Mouse (Mus musculus) heart, postnatal 36 days (tissue): Measurements from ENCODE around the gene Serpina1d. TPM values are rescaled to one million over a fixed set of nuclear protein-coding genes. Genes with fewer than 3 reads are reported as not detected.
"Not testable (repeated sequence)": the region's sequence is repeated elsewhere in the genome, so short reads cannot be mapped to it uniquely, and the experiment has no call there.

Source experiments
- DNase-seq, 2 experiments: peaks; one replicate each; pipeline ENCODE4 v3.0.0; 2021 to 2022
- intact Hi-C: fragments of 180-260 bp; cut with DNase I; formaldehyde crosslinking; loops from one replicate; pipeline ENCODE4 v1.15.1; 2025
- total RNA-seq, 2 experiments: library from RNA; stranded (reverse); gene quantifications; 2 replicates each; pipeline ENCODE4 v1.2.3; 2021

Serpina1d gene
- not detected for total RNA-seq

DNA sequence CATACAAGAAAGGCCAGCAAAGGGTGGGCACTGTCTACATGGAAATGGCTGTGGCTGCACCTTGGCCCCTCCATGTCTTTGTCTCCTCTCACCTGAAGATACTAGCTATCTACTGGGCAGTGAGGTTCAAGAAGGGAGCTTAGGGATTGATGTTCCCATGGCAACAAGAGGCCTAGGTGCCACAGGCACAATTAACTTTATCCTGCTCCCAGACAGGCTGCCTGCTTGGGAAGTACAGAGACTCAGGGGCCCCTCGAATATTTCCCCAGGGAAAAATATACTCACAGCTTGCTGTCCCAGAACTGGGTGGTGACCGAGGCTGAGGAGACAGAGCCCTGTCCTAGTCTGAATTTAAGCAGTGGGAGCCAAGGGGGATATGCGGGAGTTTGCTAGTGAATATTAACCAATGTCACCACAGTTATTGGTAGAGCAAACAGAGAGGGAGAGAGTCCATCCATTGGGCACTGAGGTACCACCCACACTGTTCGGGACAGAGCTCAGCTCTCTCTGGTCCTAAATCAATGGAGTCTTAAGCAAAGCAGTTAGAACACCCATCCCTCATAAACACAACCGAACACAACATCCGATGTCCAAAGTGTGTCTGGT, at the start of gene Serpina1d:
Serpina1d (minus strand) TSS at position 347 of the 606 bp plus-strand sequence.
- intact Hi-C loops, DNase-seq: not testable (repeated sequence)

DNA sequence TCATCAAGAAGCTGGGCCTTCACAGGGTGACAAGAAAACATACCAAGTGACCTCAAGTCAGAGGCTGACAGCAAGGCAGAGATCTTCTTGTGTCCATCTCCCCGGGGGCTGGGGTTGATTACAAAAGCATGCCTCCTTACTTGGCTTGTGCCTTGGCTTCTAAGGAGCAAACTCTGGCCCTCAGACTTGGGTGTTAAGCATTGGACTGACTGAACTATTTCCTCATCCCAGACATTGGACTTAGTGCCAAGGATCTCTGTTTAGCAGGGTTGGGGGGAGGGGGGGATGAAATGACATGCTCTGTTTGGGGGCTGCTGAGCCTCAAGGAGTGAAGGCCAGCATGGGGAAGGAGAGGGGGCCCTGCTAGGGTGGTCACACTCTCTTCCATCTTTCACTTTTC, 2.8 kb downstream of the Serpina1d start:
- DNase-seq = not testable (repeated sequence)

DNA sequence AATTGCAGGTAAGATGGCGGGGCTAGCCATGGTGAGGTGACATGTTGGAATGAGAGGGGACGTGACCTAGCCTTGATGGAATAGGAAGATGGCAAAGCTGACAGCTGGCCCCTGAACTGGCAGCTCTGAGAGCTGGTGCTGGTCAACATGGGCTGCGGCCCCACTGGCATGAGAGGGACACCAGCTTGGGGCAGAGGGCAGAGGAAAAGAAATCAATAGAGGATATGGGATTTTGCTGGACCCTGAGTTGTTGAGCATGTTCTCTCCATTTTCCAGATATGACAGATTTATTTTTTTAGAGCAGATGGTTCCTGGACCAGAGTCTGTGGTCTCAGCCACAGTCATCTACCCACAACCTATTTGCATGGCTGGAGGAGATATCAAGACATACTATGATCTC, 10.3 kb downstream of the Serpina1d start:
- intact Hi-C loops, DNase-seq: not testable (repeated sequence)

More for the DNA sequence above, 2.8 kb downstream of the Serpina1d start:
- intact Hi-C loops = not testable (repeated sequence)

DNA sequence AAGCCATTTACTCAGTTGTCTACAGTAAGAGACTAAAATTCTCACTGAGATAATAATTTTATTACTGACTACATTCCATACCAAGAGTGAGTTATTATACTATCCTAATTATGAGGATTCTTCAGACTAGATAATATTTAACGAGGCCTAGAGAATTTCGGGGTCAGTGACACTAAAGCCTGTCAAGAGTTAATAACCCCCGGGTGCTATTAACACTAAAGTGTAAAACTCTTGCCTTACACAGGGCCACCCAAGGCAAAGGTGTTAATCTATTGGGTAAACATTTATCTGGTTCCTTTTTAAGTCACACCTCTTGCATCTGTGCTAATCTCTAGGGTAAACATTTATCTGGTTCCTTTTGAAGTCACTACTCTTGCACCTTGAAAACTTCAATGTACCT, 13.1 kb downstream of the Serpina1d start:
- DNase-seq, intact Hi-C loops: not testable (repeated sequence)

DNA sequence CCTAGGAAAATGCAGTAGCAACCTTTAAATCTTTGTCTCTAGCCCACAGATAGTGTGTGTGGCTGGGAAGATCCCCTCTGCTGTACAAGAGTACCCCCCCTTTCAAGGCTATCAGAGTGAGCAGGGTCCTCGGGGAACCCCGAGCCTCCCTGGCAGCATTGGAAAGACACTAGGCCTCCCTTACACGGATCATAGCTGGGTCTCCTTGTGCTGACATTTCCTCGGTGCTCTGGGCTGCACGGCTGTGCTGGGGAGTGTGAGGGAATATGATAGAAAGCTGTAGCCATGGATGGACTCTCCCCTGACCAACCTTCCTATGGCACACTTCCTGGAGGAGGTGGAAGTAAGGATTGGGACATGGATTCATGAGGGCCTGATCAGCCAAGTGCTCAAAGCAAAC, 27.4 kb downstream of the Serpina1d start:
- intact Hi-C loops = not testable (repeated sequence)

DNA sequence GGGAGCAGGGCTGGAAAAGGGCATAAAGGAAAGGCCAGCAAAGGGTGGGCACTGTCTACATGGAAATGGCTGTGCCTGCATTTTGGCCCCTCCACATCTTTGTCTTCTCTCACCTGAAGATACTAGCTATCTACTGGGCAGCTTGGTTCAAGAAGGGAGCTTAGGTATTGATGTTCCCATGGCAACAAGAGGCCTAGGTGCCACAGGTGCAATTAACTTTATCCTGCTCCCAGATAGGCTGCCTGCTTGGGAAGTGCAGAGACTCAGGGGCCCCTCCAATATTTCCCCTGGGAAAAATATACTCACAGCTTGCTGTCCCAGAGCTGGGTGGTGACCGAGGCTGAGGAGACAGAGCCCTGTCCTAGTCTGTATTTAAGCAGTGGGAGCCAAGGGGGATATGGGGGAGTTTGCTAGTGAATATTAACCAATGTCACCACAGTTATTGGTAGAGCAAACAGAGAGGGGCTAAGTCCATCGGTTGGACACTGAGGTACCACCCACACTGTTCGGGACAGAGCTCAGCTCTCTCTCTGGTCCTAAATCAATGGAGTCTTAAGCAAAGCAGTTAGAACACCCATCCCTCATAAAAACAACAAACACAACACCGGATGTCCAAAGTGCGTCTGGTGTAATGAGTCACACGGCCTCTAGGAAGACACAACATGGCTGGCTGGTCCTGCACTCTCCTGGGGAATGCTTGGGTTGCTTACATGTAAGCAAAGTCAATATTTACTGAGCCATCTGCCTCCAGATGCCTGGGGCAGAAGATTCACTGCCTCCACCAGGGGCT, 35.4 kb downstream of the Serpina1d start:
- DNase-seq, intact Hi-C loops: not testable (repeated sequence)

More for the DNA sequence above, 27.4 kb downstream of the Serpina1d start:
- DNase-seq = not testable (repeated sequence)

DNA sequence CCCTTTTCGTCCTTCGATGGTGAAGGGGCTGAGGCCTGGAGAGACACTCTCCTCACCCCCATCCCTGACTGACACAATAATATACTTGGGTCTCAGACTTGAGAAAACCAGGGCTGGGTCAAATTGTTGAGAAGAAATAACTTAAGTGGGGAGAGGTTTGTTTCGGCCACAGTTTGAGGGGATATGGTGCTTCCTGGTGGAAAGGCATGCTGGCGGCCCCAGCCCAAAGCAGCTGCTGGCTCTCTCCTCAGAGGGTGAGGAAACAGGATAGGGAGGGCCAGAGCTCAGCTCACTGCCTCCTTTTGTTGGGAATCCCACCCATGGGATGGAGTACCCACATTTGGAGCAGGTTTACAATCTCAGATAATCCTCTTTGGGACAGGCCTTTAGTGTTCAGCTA, 37.8 kb downstream of the Serpina1d start:
- DNase-seq, intact Hi-C loops: not testable (repeated sequence)

DNA sequence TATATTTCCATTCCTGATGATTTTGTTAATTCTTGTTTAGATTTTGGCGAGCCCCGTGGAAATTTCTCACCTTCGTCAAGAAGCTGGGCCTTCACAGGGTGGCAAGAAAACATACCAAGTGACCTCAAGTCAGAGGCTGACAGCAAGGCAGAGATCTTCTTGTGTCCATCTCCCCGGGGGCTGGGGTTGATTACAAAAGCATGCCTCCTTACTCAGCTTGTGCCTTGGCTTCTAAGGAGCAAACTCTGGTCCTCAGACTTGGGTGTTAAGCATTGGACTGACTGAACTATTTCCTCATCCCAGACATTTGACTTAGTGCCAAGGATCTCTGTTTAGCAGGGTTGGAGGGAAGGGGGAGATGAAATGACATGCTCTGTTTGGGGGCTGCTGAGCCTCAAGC, 38.3 kb downstream of the Serpina1d start:
- intact Hi-C loops, DNase-seq: not testable (repeated sequence)

Other genes with a start within 250 kb of the Serpina1d start
- gene Ppp4r4, start 241.3 kb downstream of the Serpina1d start, total RNA-seq = under 1 TPM; 0.33 to 0.53 TPM
- gene Serpina10, start 142.1 kb downstream of the Serpina1d start, total RNA-seq = not detected
- not detected for gene Serpina6, start 116.4 kb downstream of the Serpina1d start, total RNA-seq
- gene Serpina16, start 97.5 kb downstream of the Serpina1d start, total RNA-seq = not detected
- gene Serpina1f, start 78.1 kb downstream of the Serpina1d start, total RNA-seq = not detected
- gene Serpina1b, start 56.8 kb upstream of the Serpina1d start, total RNA-seq = under 1 TPM; 0.19 to 0.22 TPM
- gene Serpina1a, start 90.0 kb upstream of the Serpina1d start, total RNA-seq = not detected
- gene Serpina1c, start 131.3 kb upstream of the Serpina1d start, total RNA-seq = not detected
- under 1 TPM in 1 of 2 experiments, not detected in 1; 0.28 TPM for gene Serpina1e, start 185.4 kb upstream of the Serpina1d start, total RNA-seq
- gene Serpina11, start 216.4 kb upstream of the Serpina1d start, total RNA-seq = not detected
- gene Serpina9, start 240.2 kb upstream of the Serpina1d start, total RNA-seq = not detected